Mouse (Mus musculus) liver, embryonic 14.5 days (tissue): ENCODE measurements around the gene Taar4. TPM values are rescaled to one million over a fixed set of nuclear protein-coding genes. Genes with fewer than 3 reads are reported as not detected.

Experiments
- ATAC-seq: fragments of 200-750 bp; cut with Nextera tagmentation; 2 replicates; pipeline ENCODE4 v1.8.0; 2017; ENCODE audit warnings: moderate number of reproducible peaks, mild to moderate bottlenecking, moderate library complexity; ENCODE audit not compliant: insufficient read depth
- DNase-seq, 3 experiments: peaks; one replicate each; pipeline ENCODE4 v3.0.0-alpha.2; 2012 to 2013; ENCODE audit warnings: low read depth in 3 of 3, low spot score in 3 of 3
- H3K27ac ChIP-seq: fragments of 300-500 bp; sonication (generic); 2 replicates; pipeline ENCODE4 v1.5.1; 2014; ENCODE audit warnings: moderate library complexity, mild to moderate bottlenecking, control low read depth, inconsistent platforms
- H3K27me3 ChIP-seq: fragments of 300-500 bp; sonication (generic); 2 replicates; pipeline ENCODE4 v1.6.1; 2014; ENCODE audit warnings: mild to moderate bottlenecking, low read length, moderate library complexity; ENCODE audit not compliant: control insufficient read depth, insufficient read depth
- H3K36me3 ChIP-seq: fragments of 300-500 bp; sonication (generic); replicated peaks from 2 replicates; pipeline ENCODE4 v1.6.1; 2014; ENCODE audit warnings: low read depth; ENCODE audit not compliant: control insufficient read depth, insufficient read depth
- H3K4me1 ChIP-seq, 2 experiments: fragments of 200-500 bp in 1 of 2; fragments of 300-500 bp in 1 of 2; sonication (generic) in 1 of 2; replicated peaks; 2 replicates each; pipeline ENCODE4 v1.6.1; 2012 to 2014; ENCODE audit warnings: antibody characterized with exemption in 1 of 2, inconsistent platforms in 1 of 2, low read length in 1 of 2; ENCODE audit not compliant: control insufficient read depth in 2 of 2, insufficient read depth in 2 of 2
- H3K4me2 ChIP-seq: fragments of 300-500 bp; sonication (generic); 2 replicates; pipeline ENCODE4 v1.6.1; 2014; ENCODE audit warnings: low read depth, mild to moderate bottlenecking, control low read depth, moderate library complexity
- H3K4me3 ChIP-seq, 2 experiments: fragments of 200-500 bp in 1 of 2; fragments of 300-500 bp in 1 of 2; sonication (generic) in 1 of 2; 2 replicates each; pipeline ENCODE4 v1.5.1; 2012 to 2014; ENCODE audit warnings: low read depth in 2 of 2, low read length in 2 of 2, mild to moderate bottlenecking in 2 of 2, control low read depth in 1 of 2, inconsistent platforms in 1 of 2, moderate library complexity in 1 of 2; ENCODE audit not compliant: insufficient read depth in 1 of 2
- H3K9ac ChIP-seq: fragments of 300-500 bp; sonication (generic); replicated peaks from 2 replicates; pipeline ENCODE4 v1.6.1; 2014; ENCODE audit warnings: mild to moderate bottlenecking, control low read depth, moderate library complexity
- H3K9me3 ChIP-seq: fragments of 300-500 bp; sonication (generic); 2 replicates; pipeline ENCODE4 v1.6.1; 2016; ENCODE audit warnings: low read length, mixed read lengths; ENCODE audit not compliant: control insufficient read depth
- CTCF ChIP-seq: IDR thresholded peaks from 2 replicates; pipeline ENCODE4 v1.5.1; 2016; ENCODE audit warnings: antibody characterized with exemption, low read depth, control low read depth
- EP300 ChIP-seq: IDR thresholded peaks from 2 replicates; pipeline ENCODE4 v1.6.1; 2016; ENCODE audit warnings: antibody characterized with exemption, low read depth
- WGBS: fragments of 180-500 bp; shearing (Covaris S2); extraction: QIAGEN DNeasy Blood & Tissue Kit; methylation state at CpG from one replicate; pipeline ENCODE4 v1.1.7; 2014; ENCODE audit not compliant: insufficient replicate concordance; 5-methylcytosine and 5-hydroxymethylcytosine counted together
- polyA plus RNA-seq, 2 experiments: library from polyadenylated mRNA; depleted of rRNA in 1 of 2; stranded (reverse) in 1 of 2; unstranded in 1 of 2; fragments of >200 nt; fragmentation: Nextera tagmentation in 1 of 2; extraction: Ambion mirVana in 1 of 2; gene quantifications; 2 replicates each; pipeline versions ENCODE4 v1.2.1 to v1.2.3; 2012 to 2014

Taar4 gene
- polyA plus RNA-seq, 2 experiments, result not detected

DNA sequence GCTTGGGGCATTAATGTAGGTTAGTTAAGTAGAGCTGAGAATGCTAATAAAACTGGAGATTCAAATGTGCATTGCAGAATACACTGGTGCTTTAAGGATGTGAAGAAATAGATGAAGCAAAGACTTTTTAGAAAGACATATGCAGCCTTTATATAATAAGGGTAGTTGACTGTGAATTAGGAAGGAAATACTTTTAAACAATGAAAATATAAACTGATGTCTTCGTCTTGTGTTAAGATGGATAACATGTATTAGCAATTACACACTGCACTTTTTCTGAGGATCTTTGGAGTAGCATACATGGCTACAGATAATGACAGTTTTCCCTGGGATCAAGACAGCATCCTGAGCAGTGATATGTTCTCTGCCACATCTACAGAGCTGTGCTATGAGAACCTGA lies 39.3 kb downstream of the Taar4 start, which contains the start of gene Taar7b:
TSS of gene Taar7b (plus strand) at position 301 of the 400 bp plus-strand sequence.
- H3K27me3 ChIP-seq, result no peaks in the 10 kb centered on the region
- no peak within 1 kb of the TSS for H3K4me3 ChIP-seq
- H3K27ac ChIP-seq, result no peak within 1 kb of the TSS
- WGBS, result 67% methylated on average over 1 of the region's 1 CpGs
- H3K36me3 ChIP-seq, result no peaks in the 10 kb centered on the region
- no peak within 1 kb of the TSS for H3K4me2 ChIP-seq
- H3K4me1 ChIP-seq, result no peaks in the 10 kb centered on the region
- DNase-seq (no peak), ATAC-seq (no peak)
- TF ChIP-seq CTCF (no peak), EP300 (no peak)
- no peaks in the 10 kb centered on the region for H3K9me3 ChIP-seq
- no peak within 1 kb of the TSS for H3K9ac ChIP-seq

DNA sequence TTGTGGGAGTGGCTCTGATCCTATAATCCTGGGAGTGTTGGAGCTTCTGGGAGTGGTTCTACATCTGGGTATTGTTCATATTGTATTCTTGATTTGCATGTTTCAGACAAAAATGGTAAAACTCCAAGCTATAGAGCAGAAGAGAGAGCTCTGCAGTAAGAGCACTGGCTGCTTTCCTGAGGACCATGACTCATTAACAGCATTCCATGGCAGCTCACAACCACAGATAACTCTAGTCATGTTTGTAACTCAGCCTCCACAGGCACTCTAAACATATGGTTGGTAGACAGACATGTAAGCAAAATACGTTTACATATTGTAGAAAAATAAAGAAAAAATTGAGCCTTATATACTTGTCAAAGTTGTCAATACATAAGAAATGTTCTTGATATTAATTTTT lies 46.1 kb downstream of the Taar4 start:
- H3K36me3 ChIP-seq, result no peaks in the 10 kb centered on the region
- no peak for ATAC-seq
- no peak overlapping the region for H3K27ac ChIP-seq
- no peaks in the 10 kb centered on the region for H3K9me3 ChIP-seq
- H3K9ac ChIP-seq, result no peak overlapping the region
- no peak for DNase-seq
- no peaks in the 10 kb centered on the region for H3K27me3 ChIP-seq
- peaks cover 13 to 22% of the 10 kb centered on the region in 2 experiments for H3K4me1 ChIP-seq
- H3K4me2 ChIP-seq, result no peak overlapping the region
- 43% methylated on average over 1 of the region's 1 CpGs for WGBS
- no peak overlapping the region for H3K4me3 ChIP-seq
- TF ChIP-seq CTCF, result no peak
- no peak for TF ChIP-seq EP300

- H3K36me3 ChIP-seq, result no peaks in the 10 kb centered on the region
- ATAC-seq, result peak; percentile 86
- peaks cover 13 to 22% of the 10 kb centered on the region in 2 experiments for H3K4me1 ChIP-seq
- no peak overlapping the region for H3K4me3 ChIP-seq
- peak overlapping the region; percentile 34; the same call in 1 of the 2 replicates for H3K4me2 ChIP-seq
- H3K9ac ChIP-seq, result no peak overlapping the region; the same call in 1 of the 2 replicates
- no peaks in the 10 kb centered on the region for H3K27me3 ChIP-seq
- peak; percentile 17 to 40 (median 38) for DNase-seq
- H3K27ac ChIP-seq, result peak overlapping the region; percentile 37; the same call in 1 of the 2 replicates
- no peaks in the 10 kb centered on the region for H3K9me3 ChIP-seq
- WGBS, result 21% methylated on average over 2 of the region's 2 CpGs
- TF ChIP-seq CTCF (no peak), EP300 (peak; percentile 73)
These were observed 46.7 kb downstream of the Taar4 start for GRCm38 (mm10) chr10:24007034-24007433.

GRCm38 (mm10) chr10:24008143-24008542 lies 47.8 kb downstream of the Taar4 start:
- DNase-seq (peak in 1 of 3 experiments; percentile 4), ATAC-seq (peak; percentile 66; the same call in 1 of the 2 replicates)
- Histone ChIP-seq H3K9me3 (no peaks in the 10 kb centered on the region), H3K4me1 (peaks cover 13 to 22% of the 10 kb centered on the region in 2 experiments), H3K4me3 (no peak overlapping the region), H3K36me3 (no peaks in the 10 kb centered on the region), H3K9ac (no peak overlapping the region), H3K4me2 (no peak overlapping the region), H3K27ac (no peak overlapping the region), H3K27me3 (no peaks in the 10 kb centered on the region)
- 29% methylated on average over 1 of the region's 1 CpGs for WGBS
- TF ChIP-seq EP300 (peak; percentile 43; the same call in 1 of the 2 replicates), CTCF (no peak)

Other genes starting within 250 kb of the Taar4 start
- 3,928 and 4,028 TPM in 2 replicates for gene Rps12, start 173.2 kb upstream of the Taar4 start, polyA plus RNA-seq (2012; rRNA removed)
- gene Rps12, start 173.2 kb upstream of the Taar4 start, polyA plus RNA-seq (2014; fragmentation: Nextera tagmentation; extraction: Ambion mirVana), result 198 and 228 TPM in 2 replicates
- gene Slc18b1, start 163.5 kb upstream of the Taar4 start, polyA plus RNA-seq (2012; rRNA removed), result 1.9 TPM in 2 replicates
- 1.8 and 2.2 TPM in 2 replicates for gene Slc18b1, start 163.5 kb upstream of the Taar4 start, polyA plus RNA-seq (2014; fragmentation: Nextera tagmentation; extraction: Ambion mirVana)
- 0.34 and 0.59 TPM in 2 replicates for gene Vnn3, start 109.0 kb upstream of the Taar4 start, polyA plus RNA-seq (2012; rRNA removed)
- gene Vnn3, start 109.0 kb upstream of the Taar4 start, polyA plus RNA-seq (2014; fragmentation: Nextera tagmentation; extraction: Ambion mirVana), result 0.86 and 1.1 TPM in 2 replicates
- gene Vnn1, start 65.8 kb upstream of the Taar4 start, polyA plus RNA-seq (2012; rRNA removed), result 0.76 and 1.2 TPM in 2 replicates
- gene Vnn1, start 65.8 kb upstream of the Taar4 start, polyA plus RNA-seq (2014; fragmentation: Nextera tagmentation; extraction: Ambion mirVana), result 1.2 and 1.7 TPM in 2 replicates
- gene Taar1, start 40.1 kb upstream of the Taar4 start, polyA plus RNA-seq (2012; rRNA removed), result not detected in 2 replicates
- gene Taar1, start 40.1 kb upstream of the Taar4 start, polyA plus RNA-seq (2014; fragmentation: Nextera tagmentation; extraction: Ambion mirVana), result not detected in 2 replicates
- gene Taar2, start 21.9 kb upstream of the Taar4 start, polyA plus RNA-seq (2012; rRNA removed), result not detected in 2 replicates
- not detected in 2 replicates for gene Taar2, start 21.9 kb upstream of the Taar4 start, polyA plus RNA-seq (2014; fragmentation: Nextera tagmentation; extraction: Ambion mirVana)
- not detected in 2 replicates for gene Taar3, start 10.9 kb upstream of the Taar4 start, polyA plus RNA-seq (2012; rRNA removed)
- not detected in 2 replicates for gene Taar3, start 10.9 kb upstream of the Taar4 start, polyA plus RNA-seq (2014; fragmentation: Nextera tagmentation; extraction: Ambion mirVana)
- gene Taar5, start 10.2 kb downstream of the Taar4 start, polyA plus RNA-seq (2012; rRNA removed), result not detected in 2 replicates
- gene Taar5, start 10.2 kb downstream of the Taar4 start, polyA plus RNA-seq (2014; fragmentation: Nextera tagmentation; extraction: Ambion mirVana), result not detected in 2 replicates
- not detected in 2 replicates for gene Taar6, start 25.2 kb downstream of the Taar4 start, polyA plus RNA-seq (2012; rRNA removed)
- gene Taar6, start 25.2 kb downstream of the Taar4 start, polyA plus RNA-seq (2014; fragmentation: Nextera tagmentation; extraction: Ambion mirVana), result not detected in 2 replicates
- not detected in 2 replicates for gene Taar7a, start 33.0 kb downstream of the Taar4 start, polyA plus RNA-seq (2012; rRNA removed)
- not detected in 2 replicates for gene Taar7a, start 33.0 kb downstream of the Taar4 start, polyA plus RNA-seq (2014; fragmentation: Nextera tagmentation; extraction: Ambion mirVana)
- not detected in 2 replicates for gene Taar7b, start 39.4 kb downstream of the Taar4 start, polyA plus RNA-seq (2012; rRNA removed)
- gene Taar7b, start 39.4 kb downstream of the Taar4 start, polyA plus RNA-seq (2014; fragmentation: Nextera tagmentation; extraction: Ambion mirVana), result not detected in 2 replicates
- 0.05 TPM in 1 of 2 replicates, not detected in the other for gene Taar7d, start 66.7 kb downstream of the Taar4 start, polyA plus RNA-seq (2012; rRNA removed)
- not detected in 2 replicates for gene Taar7d, start 66.7 kb downstream of the Taar4 start, polyA plus RNA-seq (2014; fragmentation: Nextera tagmentation; extraction: Ambion mirVana)
- gene Taar7e, start 77.1 kb downstream of the Taar4 start, polyA plus RNA-seq (2012; rRNA removed), result not detected in 2 replicates
- gene Taar7e, start 77.1 kb downstream of the Taar4 start, polyA plus RNA-seq (2014; fragmentation: Nextera tagmentation; extraction: Ambion mirVana), result not detected in 2 replicates
- not detected in 2 replicates for gene Taar7f, start 89.0 kb downstream of the Taar4 start, polyA plus RNA-seq (2012; rRNA removed)
- gene Taar7f, start 89.0 kb downstream of the Taar4 start, polyA plus RNA-seq (2014; fragmentation: Nextera tagmentation; extraction: Ambion mirVana), result not detected in 2 replicates
- gene Taar8a, start 116.0 kb downstream of the Taar4 start, polyA plus RNA-seq (2012; rRNA removed), result not detected in 2 replicates
- gene Taar8a, start 116.0 kb downstream of the Taar4 start, polyA plus RNA-seq (2014; fragmentation: Nextera tagmentation; extraction: Ambion mirVana), result not detected in 2 replicates
- gene Taar8b, start 131.8 kb downstream of the Taar4 start, polyA plus RNA-seq (2012; rRNA removed), result not detected in 2 replicates
- gene Taar8b, start 131.8 kb downstream of the Taar4 start, polyA plus RNA-seq (2014; fragmentation: Nextera tagmentation; extraction: Ambion mirVana), result not detected in 2 replicates
- not detected in 2 replicates for gene Taar8c, start 141.4 kb downstream of the Taar4 start, polyA plus RNA-seq (2012; rRNA removed)
- not detected in 2 replicates for gene Taar8c, start 141.4 kb downstream of the Taar4 start, polyA plus RNA-seq (2014; fragmentation: Nextera tagmentation; extraction: Ambion mirVana)
- gene Taar9, start 149.0 kb downstream of the Taar4 start, polyA plus RNA-seq (2012; rRNA removed), result not detected in 2 replicates
- not detected in 2 replicates for gene Taar9, start 149.0 kb downstream of the Taar4 start, polyA plus RNA-seq (2014; fragmentation: Nextera tagmentation; extraction: Ambion mirVana)
- 8.9 and 20.3 TPM in 2 replicates for gene Stx7, start 188.8 kb downstream of the Taar4 start, polyA plus RNA-seq (2012; rRNA removed)
- 30.0 and 32.2 TPM in 2 replicates for gene Stx7, start 188.8 kb downstream of the Taar4 start, polyA plus RNA-seq (2014; fragmentation: Nextera tagmentation; extraction: Ambion mirVana)